Mouse (Mus musculus): ENCODE data around the gene Cbr2. TPM values are rescaled to one million over a fixed set of nuclear protein-coding genes. Genes with fewer than 3 reads are reported as not detected.

Gene Cbr2
- total RNA-seq, 2 experiments from 2014 or later, result 18.6 to 53.1 TPM

DNA sequence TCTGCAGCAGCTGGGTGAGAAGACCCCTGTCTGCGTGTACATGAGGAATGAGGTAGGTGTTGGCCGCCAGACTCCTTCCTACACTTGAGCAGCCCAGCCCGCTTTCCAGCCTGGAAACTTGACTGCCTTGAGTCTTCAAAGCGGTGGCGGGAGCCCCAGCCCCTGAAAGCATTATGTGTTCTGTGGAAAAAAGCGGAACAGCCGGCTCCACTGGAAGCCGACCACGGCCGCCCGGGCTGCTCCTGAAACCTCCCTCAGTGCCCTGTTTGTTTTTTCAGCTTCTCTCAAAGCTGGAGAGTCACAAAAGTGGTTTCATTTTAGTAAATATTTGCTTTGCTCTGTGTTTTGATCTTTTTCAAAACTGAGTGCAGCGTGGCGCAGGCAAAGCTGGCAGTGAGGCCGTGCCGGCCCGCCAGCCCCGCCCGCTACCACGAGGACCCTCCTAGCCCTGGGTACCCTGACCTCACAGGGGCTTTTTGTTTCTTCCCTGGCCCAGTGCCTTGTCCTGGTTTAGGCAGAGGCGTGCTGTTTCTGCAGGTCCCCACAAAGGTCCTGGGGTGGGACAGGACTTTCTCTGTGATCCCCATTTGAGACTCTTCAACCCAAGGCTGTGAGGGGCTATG is 45.2 kb downstream of the Cbr2 start:
- intact Hi-C loops (cut with DNase I), result no loop called here

DNA sequence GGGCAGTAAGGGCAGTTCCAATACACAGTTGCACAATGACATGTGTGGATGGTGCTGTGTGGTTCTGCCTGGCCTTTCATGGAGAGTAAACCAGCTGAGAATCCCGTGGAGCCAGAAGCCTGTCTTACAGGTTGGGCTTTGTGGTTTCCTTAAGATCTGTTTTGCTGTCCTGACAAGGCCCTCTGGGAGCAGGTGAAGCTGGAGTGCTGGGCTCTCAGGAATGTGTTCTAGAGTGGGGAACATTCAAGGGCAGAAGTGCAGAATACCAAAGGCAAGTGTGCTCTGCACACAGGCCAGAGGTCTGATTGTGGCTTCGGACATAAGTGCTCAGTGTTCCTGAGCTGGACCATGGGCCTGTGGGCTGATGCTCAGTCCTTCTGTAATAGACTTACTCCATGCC is 47.3 kb downstream of the Cbr2 start:
- intact Hi-C loops (cut with DNase I), result no loop called here
- DNase-seq, result no peak

More for the DNA sequence above, 45.2 kb downstream of the Cbr2 start:
- no peak for DNase-seq

DNA sequence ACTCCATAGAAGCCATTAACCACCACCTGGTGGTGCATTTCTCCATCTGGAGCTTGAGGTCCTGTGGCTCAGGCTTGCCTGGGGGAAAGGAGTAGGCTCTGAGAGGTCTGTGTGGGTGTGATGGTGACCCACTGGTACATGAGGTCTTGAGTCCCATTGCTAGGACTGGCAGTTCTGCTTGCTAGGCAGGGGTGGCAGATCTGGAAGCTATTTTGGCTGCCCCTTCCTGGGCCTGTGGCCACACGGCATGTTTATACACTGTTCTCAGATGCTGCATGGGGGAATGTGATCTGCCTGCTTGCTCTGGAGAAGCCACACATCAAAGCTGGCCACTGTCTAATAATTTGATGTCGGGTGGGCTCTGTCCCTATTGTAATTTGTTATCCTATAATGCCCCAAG is 47.8 kb downstream of the Cbr2 start:
- no peak for DNase-seq
- intact Hi-C loops (cut with DNase I), result no loop called here

DNA sequence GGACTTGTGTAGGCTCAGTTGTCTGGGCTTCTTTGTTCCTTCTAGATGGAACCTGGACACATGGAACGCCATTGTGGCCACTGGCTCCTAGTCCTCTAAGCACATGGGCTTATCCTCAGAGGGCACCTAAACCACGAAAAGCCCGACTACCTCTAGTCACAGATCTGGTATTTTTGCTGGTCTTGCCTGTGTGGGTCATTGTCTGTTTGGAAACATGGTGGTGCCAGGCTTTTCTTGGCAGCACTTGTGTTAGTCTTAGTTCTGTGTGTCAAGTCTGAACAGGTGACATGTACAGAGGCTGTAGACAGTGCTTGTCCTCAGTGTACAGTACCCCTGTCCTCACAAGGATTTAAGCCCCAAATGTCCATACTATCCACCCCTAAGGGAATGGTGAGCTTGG is 48.4 kb downstream of the Cbr2 start:
- no peak for DNase-seq
- intact Hi-C loops (cut with DNase I), result no loop called here

DNA sequence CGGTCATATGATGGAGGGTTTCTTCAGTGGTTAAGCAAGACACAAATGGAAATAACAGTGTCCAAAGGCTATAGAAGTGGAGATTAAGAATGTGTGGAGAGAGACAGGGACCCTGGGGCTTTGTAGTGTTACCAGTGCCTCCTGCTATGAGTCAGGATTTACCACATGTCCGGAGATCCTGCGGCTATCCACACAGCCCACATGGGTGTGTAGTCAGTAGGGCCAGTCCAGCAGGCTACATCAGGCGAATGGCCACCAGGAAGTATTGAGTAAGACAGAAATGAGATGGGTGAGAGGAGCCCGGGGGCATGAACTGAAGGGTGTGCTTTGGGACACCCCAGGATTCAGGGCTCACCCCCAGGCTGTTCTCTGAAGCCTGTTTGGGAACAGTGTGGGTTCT is 49.2 kb downstream of the Cbr2 start:
- DNase-seq, result no peak
- intact Hi-C loops (cut with DNase I), result no loop called here

DNA sequence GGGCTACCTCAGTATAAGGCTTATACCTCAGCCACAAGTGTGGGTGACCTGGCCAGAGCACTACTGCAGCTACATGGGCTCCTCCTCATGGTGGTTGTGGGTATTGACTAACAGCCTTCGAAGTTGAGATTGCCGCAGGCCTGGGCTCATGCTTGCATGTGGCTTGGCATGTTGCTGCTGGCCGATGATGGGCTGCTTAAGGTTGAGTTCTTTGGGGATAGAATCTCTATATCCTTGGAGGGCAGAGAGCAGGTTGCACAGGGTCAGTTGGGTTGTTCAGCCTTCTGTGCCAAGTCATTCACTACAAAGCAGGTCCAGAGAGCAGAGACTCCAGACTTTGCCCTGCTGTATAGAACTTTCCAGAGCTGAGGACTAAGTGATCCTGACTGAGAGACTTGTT is 52.0 kb downstream of the Cbr2 start:
- DNase-seq, result peak; percentile 30 to 49

More for the DNA sequence above, 52.0 kb downstream of the Cbr2 start:
- intact Hi-C loops (cut with DNase I), result no loop called here

Other genes starting within 250 kb of the Cbr2 start
- gene Mrpl12, start 247.5 kb downstream of the Cbr2 start, total RNA-seq (2021), result 100 to 1,000 TPM; 222 to 244 TPM
- 10 to 100 TPM; 14.1 to 15.9 TPM for gene Slc25a10, start 240.3 kb downstream of the Cbr2 start, total RNA-seq (2021)
- gene Gcgr, start 201.4 kb downstream of the Cbr2 start, total RNA-seq (2021), result 1 to 10 TPM; 1.7 to 2.4 TPM
- gene Mcrip1, start 182.4 kb downstream of the Cbr2 start, total RNA-seq (2021), result 10 to 100 TPM; 53.5 to 58.1 TPM
- under 1 TPM in 1 of 2 experiments, not detected in 1; 0.39 TPM for gene Ppp1r27, start 181.0 kb downstream of the Cbr2 start, total RNA-seq (2021)
- gene P4hb, start 158.9 kb downstream of the Cbr2 start, total RNA-seq (2021), result 100 to 1,000 TPM; 238 to 247 TPM
- 100 to 1,000 TPM; 164 to 180 TPM for gene Arhgdia, start 150.5 kb downstream of the Cbr2 start, total RNA-seq (2021)
- gene Alyref, start 133.7 kb downstream of the Cbr2 start, total RNA-seq (2021), result 10 to 100 TPM; 57.8 to 59.9 TPM
- gene Anapc11, start 133.7 kb downstream of the Cbr2 start, total RNA-seq (2021), result 10 to 100 TPM; 86.2 to 87.5 TPM
- not detected for gene Npb, start 123.6 kb downstream of the Cbr2 start, total RNA-seq (2021)
- gene Pcyt2, start 114.2 kb downstream of the Cbr2 start, total RNA-seq (2021), result 10 to 100 TPM; 47.7 to 49.4 TPM
- 10 to 100 TPM; 10.8 to 12.3 TPM for gene Sirt7, start 106.9 kb downstream of the Cbr2 start, total RNA-seq (2021)
- 10 to 100 TPM; 33.7 to 41.0 TPM for gene Mafg, start 98.5 kb downstream of the Cbr2 start, total RNA-seq (2021)
- 1 to 10 TPM; 1.9 to 2.1 TPM for gene Pycr1, start 88.3 kb downstream of the Cbr2 start, total RNA-seq (2021)
- 10 to 100 TPM; 51.4 to 58.5 TPM for gene Myadml2, start 84.0 kb downstream of the Cbr2 start, total RNA-seq (2021)
- under 1 TPM in 1 of 2 experiments, not detected in 1; 0.27 TPM for gene Notum, start 70.9 kb downstream of the Cbr2 start, total RNA-seq (2021)
- 10 to 100 TPM; 35.0 to 37.9 TPM for gene Aspscr1, start 59.1 kb downstream of the Cbr2 start, total RNA-seq (2021)
- 10 to 100 TPM; 35.4 to 36.4 TPM for gene Cenpx, start 18.4 kb downstream of the Cbr2 start, total RNA-seq (2021)
- 10 to 100 TPM in 1 of 2 experiments, 1 to 10 TPM in 1; 9.2 to 10.9 TPM for gene Lrrc45, start 18.2 kb downstream of the Cbr2 start, total RNA-seq (2021)
- gene Rac3, start 10.6 kb downstream of the Cbr2 start, total RNA-seq (2021), result 1 to 10 TPM; 1.3 to 1.6 TPM
- 1 to 10 TPM; 3.1 to 5.8 TPM for gene Dcxr, start 4.8 kb downstream of the Cbr2 start, total RNA-seq (2021)
- 10 to 100 TPM; 23.8 to 68.1 TPM for gene Hmga1b, start 30.7 kb upstream of the Cbr2 start, total RNA-seq (2021)
- 10 to 100 TPM; 11.8 to 12.0 TPM for gene Rfng, start 52.1 kb upstream of the Cbr2 start, total RNA-seq (2021)
- 10 to 100 TPM; 56.9 to 57.5 TPM for gene Gps1, start 52.2 kb upstream of the Cbr2 start, total RNA-seq (2021)
- gene Dus1l, start 64.3 kb upstream of the Cbr2 start, total RNA-seq (2021), result 10 to 100 TPM; 31.2 to 34.1 TPM
- gene Fasn, start 92.4 kb upstream of the Cbr2 start, total RNA-seq (2021), result 10 to 100 TPM; 23.0 to 23.2 TPM
- 1 to 10 TPM; 1.2 to 1.6 TPM for gene Ccdc57, start 200.8 kb upstream of the Cbr2 start, total RNA-seq (2021)
- 1 to 10 TPM; 1.9 to 2.2 TPM for gene Slc16a3, start 216.4 kb upstream of the Cbr2 start, total RNA-seq (2021)

All from heart, postnatal 14 days (tissue).